Mouse (Mus musculus): Measurements from ENCODE around the gene Cast. TPM values are rescaled to one million over a fixed set of nuclear protein-coding genes. Genes with fewer than 3 reads are reported as not detected.
A peak's percentile ranks its signal among the peaks of the same experiment; 100 is the strongest.

The Cast gene
- total and polyA plus RNA-seq, 2 experiments, result 4.2 to 42.3 TPM

- DNase-seq (ENCODE audit: extremely low read depth, low read depth, low spot score), result no peak
- Histone ChIP-seq H3K36me3 (ENCODE audit: control insufficient read depth, insufficient read depth, low read length) (no peaks in the 10 kb centered on the region), H3K27ac (replicated peaks; ENCODE audit: insufficient read depth, low read depth, low read length) (no peak overlapping the region), H3K9ac (ENCODE audit: low read depth, low read length) (no peak overlapping the region), H3K4me3 (ENCODE audit: insufficient read depth, low read depth, low read length) (no peak overlapping the region), H3K27me3 (ENCODE audit: control insufficient read depth, insufficient read depth, low read length) (no peaks in the 10 kb centered on the region), H3K79me2 (ENCODE audit: control insufficient read depth, insufficient read depth, low read length) (no peaks in the 10 kb centered on the region), H3K4me1 (ENCODE audit: control insufficient read depth, insufficient read depth, low read length) (no peaks in the 10 kb centered on the region)
- 79% methylated on average over 3 of the region's 3 CpGs for WGBS
- TF ChIP-seq CTCF (IDR thresholded peaks at IDR 0.05; ENCODE audit: low read depth, low read length), result no peak
- no peak for TF ChIP-seq POLR2A (IDR thresholded peaks at IDR 0.05; ENCODE audit: extremely low read depth, insufficient read depth, low read length)
These were observed 13.5 kb upstream of the Cast start for GRCm38 (mm10) chr13:74822095-74822494.

- H3K79me2 ChIP-seq (ENCODE audit: control insufficient read depth, insufficient read depth, low read length), result no peaks in the 10 kb centered on the region
- H3K4me3 ChIP-seq (ENCODE audit: insufficient read depth, low read depth, low read length), result no peak overlapping the region
- H3K36me3 ChIP-seq (ENCODE audit: control insufficient read depth, insufficient read depth, low read length), result no peaks in the 10 kb centered on the region
- DNase-seq (ENCODE audit: extremely low read depth, low read depth, low spot score), result no peak
- TF ChIP-seq POLR2A (IDR thresholded peaks at IDR 0.05; ENCODE audit: extremely low read depth, insufficient read depth, low read length) (no peak), CTCF (IDR thresholded peaks at IDR 0.05; ENCODE audit: low read depth, low read length) (no peak)
- no peak overlapping the region for H3K27ac ChIP-seq (replicated peaks; ENCODE audit: insufficient read depth, low read depth, low read length)
- WGBS, result 94% methylated on average over 1 of the region's 1 CpGs
- H3K9ac ChIP-seq (ENCODE audit: low read depth, low read length), result no peak overlapping the region
- H3K4me1 ChIP-seq (ENCODE audit: control insufficient read depth, insufficient read depth, low read length), result no peaks in the 10 kb centered on the region
- no peaks in the 10 kb centered on the region for H3K27me3 ChIP-seq (ENCODE audit: control insufficient read depth, insufficient read depth, low read length)
These were observed 7.1 kb upstream of the Cast start for GRCm38 (mm10) chr13:74815753-74816152.

- TF ChIP-seq CTCF (IDR thresholded peaks at IDR 0.05; ENCODE audit: low read depth, low read length) (no peak), POLR2A (IDR thresholded peaks at IDR 0.05; ENCODE audit: extremely low read depth, insufficient read depth, low read length) (no peak; the same call in 1 of the 2 replicates)
- Histone ChIP-seq H3K36me3 (ENCODE audit: control insufficient read depth, insufficient read depth, low read length) (no peaks in the 10 kb centered on the region), H3K9ac (ENCODE audit: low read depth, low read length) (peak overlapping the region; percentile 71), H3K4me1 (ENCODE audit: control insufficient read depth, insufficient read depth, low read length) (no peaks in the 10 kb centered on the region; the same call in 1 of the 2 replicates), H3K27ac (replicated peaks; ENCODE audit: insufficient read depth, low read depth, low read length) (peak overlapping the region; percentile 79), H3K27me3 (ENCODE audit: control insufficient read depth, insufficient read depth, low read length) (no peaks in the 10 kb centered on the region), H3K79me2 (ENCODE audit: control insufficient read depth, insufficient read depth, low read length) (no peaks in the 10 kb centered on the region; the same call in 1 of the 2 replicates), H3K4me3 (ENCODE audit: insufficient read depth, low read depth, low read length) (peak overlapping the region; percentile 70)
- DNase-seq (ENCODE audit: extremely low read depth, low read depth, low spot score), result peak; percentile 78
- WGBS, result under 1% methylated on average over 31 of the region's 31 CpGs
These were observed 1.0 kb downstream of the Cast start for GRCm38 (mm10) chr13:74807446-74808151.

GRCm38 (mm10) chr13:74806934-74807333 lies 1.7 kb downstream of the Cast start:
- Histone ChIP-seq H3K27ac (replicated peaks; ENCODE audit: insufficient read depth, low read depth, low read length) (no peak overlapping the region), H3K36me3 (ENCODE audit: control insufficient read depth, insufficient read depth, low read length) (no peaks in the 10 kb centered on the region), H3K4me1 (ENCODE audit: control insufficient read depth, insufficient read depth, low read length) (no peaks in the 10 kb centered on the region; the same call in 1 of the 2 replicates), H3K4me3 (ENCODE audit: insufficient read depth, low read depth, low read length) (no peak overlapping the region), H3K9ac (ENCODE audit: low read depth, low read length) (no peak overlapping the region), H3K27me3 (ENCODE audit: control insufficient read depth, insufficient read depth, low read length) (no peaks in the 10 kb centered on the region), H3K79me2 (ENCODE audit: control insufficient read depth, insufficient read depth, low read length) (no peaks in the 10 kb centered on the region; the same call in 1 of the 2 replicates)
- TF ChIP-seq CTCF (IDR thresholded peaks at IDR 0.05; ENCODE audit: low read depth, low read length), result no peak
- no peak for TF ChIP-seq POLR2A (IDR thresholded peaks at IDR 0.05; ENCODE audit: extremely low read depth, insufficient read depth, low read length)
- 41% methylated on average over 5 of the region's 5 CpGs for WGBS
- DNase-seq (ENCODE audit: extremely low read depth, low read depth, low spot score), result peak; percentile 1

- no peaks in the 10 kb centered on the region for H3K4me1 ChIP-seq (ENCODE audit: control insufficient read depth, insufficient read depth, low read length)
- no peak for DNase-seq (ENCODE audit: extremely low read depth, low read depth, low spot score)
- H3K4me3 ChIP-seq (ENCODE audit: insufficient read depth, low read depth, low read length), result no peak overlapping the region
- no peaks in the 10 kb centered on the region for H3K79me2 ChIP-seq (ENCODE audit: control insufficient read depth, insufficient read depth, low read length)
- H3K36me3 ChIP-seq (ENCODE audit: control insufficient read depth, insufficient read depth, low read length), result peaks cover 6% of the 10 kb centered on the region; the same call in 1 of the 2 replicates
- 87% methylated on average over 1 of the region's 1 CpGs for WGBS
- no peak overlapping the region for H3K27ac ChIP-seq (replicated peaks; ENCODE audit: insufficient read depth, low read depth, low read length)
- no peaks in the 10 kb centered on the region for H3K27me3 ChIP-seq (ENCODE audit: control insufficient read depth, insufficient read depth, low read length)
- TF ChIP-seq CTCF (IDR thresholded peaks at IDR 0.05; ENCODE audit: low read depth, low read length) (no peak), POLR2A (IDR thresholded peaks at IDR 0.05; ENCODE audit: extremely low read depth, insufficient read depth, low read length) (no peak)
- H3K9ac ChIP-seq (ENCODE audit: low read depth, low read length), result no peak overlapping the region
These were observed 14.2 kb downstream of the Cast start for GRCm38 (mm10) chr13:74794435-74794834.

- TF ChIP-seq CTCF (IDR thresholded peaks at IDR 0.05; ENCODE audit: low read depth, low read length), result no peak
- TF ChIP-seq POLR2A (IDR thresholded peaks at IDR 0.05; ENCODE audit: extremely low read depth, insufficient read depth, low read length), result no peak
- WGBS, result 40% methylated on average over 1 of the region's 1 CpGs
- Histone ChIP-seq H3K27ac (replicated peaks; ENCODE audit: insufficient read depth, low read depth, low read length) (no peak overlapping the region), H3K36me3 (ENCODE audit: control insufficient read depth, insufficient read depth, low read length) (no peaks in the 10 kb centered on the region), H3K4me3 (ENCODE audit: insufficient read depth, low read depth, low read length) (no peak overlapping the region), H3K4me1 (ENCODE audit: control insufficient read depth, insufficient read depth, low read length) (no peaks in the 10 kb centered on the region), H3K79me2 (ENCODE audit: control insufficient read depth, insufficient read depth, low read length) (no peaks in the 10 kb centered on the region), H3K27me3 (ENCODE audit: control insufficient read depth, insufficient read depth, low read length) (no peaks in the 10 kb centered on the region), H3K9ac (ENCODE audit: low read depth, low read length) (no peak overlapping the region)
- DNase-seq (ENCODE audit: extremely low read depth, low read depth, low spot score), result no peak
These were observed 20.9 kb downstream of the Cast start for GRCm38 (mm10) chr13:74787681-74788080.
